Mouse (Mus musculus): ENCODE results near the gene Tpcn1.
A peak's percentile ranks its signal among the peaks of the same experiment; 100 is the strongest.
"Not testable (repeated sequence)": the region's sequence is repeated elsewhere in the genome, so short reads cannot be mapped to it uniquely, and the experiment has no call there.

Tpcn1 gene

DNA sequence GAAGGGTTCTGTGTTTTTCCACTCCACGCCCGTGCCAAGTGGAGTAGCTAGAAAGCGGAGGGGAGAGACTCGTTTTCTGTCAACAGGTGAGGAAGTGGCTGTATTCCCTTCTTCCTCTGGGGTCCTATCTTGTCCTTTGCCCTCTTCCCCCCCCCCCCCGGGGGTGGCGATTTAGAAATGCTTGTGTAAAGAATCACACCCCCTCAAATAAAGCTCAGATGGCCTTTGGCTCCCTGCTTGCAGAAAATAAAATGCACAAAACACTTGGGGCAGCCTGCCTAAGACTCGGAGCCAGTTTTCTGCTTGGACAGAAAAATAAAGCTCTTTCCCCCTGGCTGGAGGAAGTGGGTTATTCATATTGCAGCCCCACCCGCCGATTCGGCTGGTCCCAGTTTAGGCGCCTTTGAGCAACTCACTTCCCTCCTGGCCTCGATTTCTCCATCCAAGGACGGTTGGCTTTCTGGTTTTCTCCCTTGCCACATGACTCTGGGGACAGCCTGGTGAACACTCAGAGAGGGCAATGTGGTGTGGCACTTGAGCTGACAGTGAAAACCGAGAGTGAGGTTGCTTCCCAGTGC lies 76.7 kb downstream of the Tpcn1 start:
- peak; percentile 78 for DNase-seq (ENCODE audit: low read depth)

DNA sequence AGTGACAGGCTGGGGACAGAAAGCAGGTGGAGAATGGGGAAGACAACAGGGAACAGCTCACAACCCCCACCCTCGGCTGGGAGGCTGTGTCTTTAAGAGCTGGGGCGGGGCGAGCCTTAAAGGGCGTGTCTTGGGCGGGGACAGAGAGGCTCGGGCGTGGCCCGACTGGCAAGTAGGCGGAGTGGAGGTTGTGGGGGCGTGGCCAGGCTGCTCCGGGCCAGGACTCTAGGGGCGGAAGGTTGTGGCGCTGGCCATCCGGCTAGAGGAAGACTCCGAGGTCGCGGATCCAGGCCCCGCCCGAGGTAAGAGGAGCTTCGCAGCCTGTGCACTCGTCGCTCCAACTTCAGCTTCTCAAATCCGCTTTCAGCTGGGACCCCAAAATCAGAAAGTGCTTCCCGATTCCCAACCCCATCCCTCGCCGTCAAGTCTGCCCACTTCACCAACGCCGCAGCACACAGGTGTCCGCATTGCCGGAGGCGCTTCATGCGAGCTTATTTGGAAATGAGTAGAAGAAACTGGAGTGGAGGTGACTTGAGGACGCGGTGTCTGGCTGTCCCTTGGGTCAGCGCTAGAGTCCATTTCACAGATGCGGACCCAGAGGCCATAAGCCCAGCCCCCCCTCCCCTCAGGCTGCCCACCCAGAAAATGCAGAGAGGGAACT lies 77.4 kb downstream of the Tpcn1 start, which contains the start of gene Slc8b1:
Gene Slc8b1 (plus strand): TSS at position 187 of the 661 bp plus-strand sequence.
- peak; percentile 97 for DNase-seq (ENCODE audit: low read depth)

DNA sequence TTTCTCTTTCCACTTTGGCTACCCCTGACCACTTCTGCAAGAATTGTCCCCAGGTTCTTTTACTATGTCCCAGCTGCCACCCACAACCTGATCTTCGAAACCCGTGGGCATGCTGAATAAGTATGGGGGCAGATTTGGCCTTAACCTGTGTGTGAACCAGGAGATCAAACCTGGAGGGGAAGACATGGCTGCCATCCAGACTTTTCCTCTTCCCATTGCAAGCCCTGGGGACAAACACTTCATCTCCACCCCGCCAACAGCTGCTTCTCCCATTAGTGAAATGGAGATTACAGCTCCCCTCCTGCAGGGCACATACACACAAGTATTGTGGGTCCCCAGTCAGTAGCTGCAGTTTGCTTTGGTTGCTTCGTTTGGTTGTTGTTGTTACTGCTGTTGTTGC lies 81.2 kb downstream of the Tpcn1 start:
- no peak for DNase-seq (ENCODE audit: low read depth)

DNA sequence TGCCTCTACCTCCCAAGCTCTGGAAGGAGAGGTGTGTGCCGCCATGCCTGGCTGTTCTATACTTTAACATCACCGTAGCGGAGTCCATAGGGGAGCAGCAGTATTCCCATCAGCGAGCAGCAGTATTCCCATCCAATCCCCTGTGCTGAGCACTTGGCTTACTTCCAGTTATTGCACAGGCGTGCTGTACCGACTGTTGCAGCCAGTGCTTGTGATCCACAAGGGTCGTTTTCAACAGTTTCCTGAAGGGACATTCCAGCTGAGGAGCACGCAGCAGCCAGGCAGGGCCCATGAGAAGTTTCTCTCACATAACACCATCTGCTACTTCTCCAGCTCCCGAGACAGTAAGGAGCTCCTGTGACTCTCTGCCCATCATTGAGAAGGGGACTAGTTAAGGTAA lies 82.0 kb downstream of the Tpcn1 start:
- no peak for DNase-seq (ENCODE audit: low read depth)

DNA sequence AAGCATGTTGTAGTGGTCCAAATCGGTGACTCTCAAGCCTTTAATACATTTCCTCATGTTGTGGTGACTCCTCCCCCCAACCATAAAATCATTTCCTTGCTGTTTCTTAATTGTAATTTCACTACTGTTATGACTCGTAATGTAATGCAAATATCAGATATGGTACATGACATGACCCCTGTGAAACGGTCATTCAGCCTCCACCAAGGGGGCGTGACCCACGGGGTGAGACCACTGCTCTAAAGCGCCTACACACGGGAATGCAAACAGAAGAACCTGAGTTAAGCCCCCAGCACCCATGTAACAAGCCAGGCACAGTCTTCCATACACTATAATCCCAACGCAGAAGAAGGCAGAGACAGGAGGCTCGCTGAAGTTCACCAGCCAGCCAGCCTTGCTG lies 82.7 kb downstream of the Tpcn1 start:
- no peak for DNase-seq (ENCODE audit: low read depth)

DNA sequence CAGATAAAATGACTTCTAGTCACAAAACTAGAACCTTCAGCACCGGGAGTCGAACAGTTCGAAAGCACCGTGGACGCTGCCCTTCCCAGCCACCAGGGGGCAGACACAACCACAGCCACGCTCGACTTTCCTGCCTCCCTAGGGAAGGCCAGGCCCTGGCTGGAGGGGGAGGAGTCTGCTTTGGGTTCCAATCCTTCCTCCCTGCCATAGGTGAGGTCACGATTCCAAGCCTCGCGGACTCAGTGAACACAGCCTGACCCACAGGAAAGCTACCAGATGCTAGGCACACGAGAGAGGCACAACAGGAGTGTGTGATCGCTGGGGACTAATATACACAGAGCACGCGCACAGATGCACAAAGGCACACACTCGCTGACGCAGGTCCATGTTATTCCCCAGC lies 83.1 kb downstream of the Tpcn1 start:
- DNase-seq (ENCODE audit: low read depth), result peak; percentile 89

DNA sequence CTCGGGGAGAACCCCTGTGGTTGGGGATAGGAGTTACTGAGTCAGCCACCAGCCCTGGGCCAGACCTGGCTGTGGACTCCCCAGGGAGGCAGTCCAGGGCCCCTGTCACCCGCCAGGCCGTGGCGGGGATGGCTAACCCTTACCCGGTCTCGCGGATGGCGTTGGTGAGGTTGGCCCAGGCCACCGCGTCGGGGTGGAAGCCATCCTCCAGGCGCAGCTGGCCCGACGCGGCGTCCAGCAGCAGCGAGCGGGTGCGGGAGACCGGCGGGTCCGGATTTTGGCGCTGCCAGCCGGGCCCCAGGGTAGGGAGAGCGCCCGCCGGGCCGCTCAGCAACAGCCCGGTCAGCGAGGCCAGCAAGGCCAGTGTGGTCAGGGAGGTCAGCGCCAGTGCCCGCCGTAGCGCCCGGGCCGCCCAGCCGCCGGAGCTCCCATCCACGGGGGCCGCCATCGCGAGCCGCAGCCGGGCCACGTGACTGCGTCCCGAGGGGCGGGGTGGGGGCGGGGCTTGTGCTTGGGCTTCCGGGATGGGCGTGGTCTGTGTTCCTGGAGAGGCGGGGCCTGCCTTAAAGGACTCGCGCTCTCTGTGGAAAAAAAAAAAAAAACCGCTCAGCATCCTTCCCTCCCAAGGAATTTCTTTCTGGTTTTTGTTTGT lies 85.2 kb downstream of the Tpcn1 start, which contains the start of gene Plbd2:
Gene Plbd2 (minus strand): TSS at position 482 of the 652 bp plus-strand sequence.
- peak; percentile 84 for DNase-seq (ENCODE audit: low read depth)

DNA sequence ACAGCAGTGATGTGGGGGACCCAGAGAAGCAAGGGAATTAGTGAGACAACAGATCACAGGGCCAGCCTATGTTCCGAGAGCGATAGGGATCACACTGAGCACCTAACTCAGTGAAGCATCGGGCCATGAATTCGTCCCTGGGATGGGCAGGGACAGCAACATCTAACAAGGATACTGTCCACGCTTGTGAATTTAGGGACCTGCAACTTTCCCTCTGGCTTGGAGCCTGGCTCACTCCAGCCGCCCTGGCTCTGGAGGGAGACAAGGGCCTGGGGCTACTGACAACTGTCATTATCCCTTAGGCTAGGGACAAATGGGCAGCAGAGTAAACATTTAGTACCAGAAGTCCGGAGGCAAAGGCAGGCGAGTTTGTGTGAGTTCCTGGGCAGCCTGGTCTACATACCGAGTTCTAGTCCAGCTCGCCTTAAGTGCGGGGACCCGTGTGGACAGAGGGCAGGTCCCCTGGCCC lies 85.8 kb downstream of the Tpcn1 start:
- DNase-seq (ENCODE audit: low read depth), result peak; percentile 28

DNA sequence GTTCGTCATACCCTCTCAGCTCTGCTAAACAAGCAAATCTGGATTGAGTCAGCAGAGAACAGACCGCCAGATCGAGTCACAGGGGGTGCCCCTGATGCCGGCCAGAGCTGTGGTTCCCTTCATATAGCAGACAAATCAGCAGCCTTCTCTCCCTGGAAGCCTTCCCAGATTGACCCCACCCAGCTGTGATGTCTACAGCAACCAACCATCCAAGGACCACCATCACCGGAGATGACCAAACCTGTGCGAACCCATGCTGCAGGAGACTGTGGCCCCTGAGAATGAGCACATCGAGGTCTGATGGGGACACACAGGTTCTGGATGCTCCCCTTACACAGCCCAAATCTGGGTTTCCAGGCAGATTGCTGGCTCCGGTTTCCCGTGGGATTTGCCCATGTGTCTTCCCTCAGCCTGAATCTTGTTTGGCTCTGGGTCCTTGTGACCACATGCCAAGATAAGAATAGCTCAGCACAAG lies 86.3 kb downstream of the Tpcn1 start:
- DNase-seq (ENCODE audit: low read depth), result peak; percentile 45

DNA sequence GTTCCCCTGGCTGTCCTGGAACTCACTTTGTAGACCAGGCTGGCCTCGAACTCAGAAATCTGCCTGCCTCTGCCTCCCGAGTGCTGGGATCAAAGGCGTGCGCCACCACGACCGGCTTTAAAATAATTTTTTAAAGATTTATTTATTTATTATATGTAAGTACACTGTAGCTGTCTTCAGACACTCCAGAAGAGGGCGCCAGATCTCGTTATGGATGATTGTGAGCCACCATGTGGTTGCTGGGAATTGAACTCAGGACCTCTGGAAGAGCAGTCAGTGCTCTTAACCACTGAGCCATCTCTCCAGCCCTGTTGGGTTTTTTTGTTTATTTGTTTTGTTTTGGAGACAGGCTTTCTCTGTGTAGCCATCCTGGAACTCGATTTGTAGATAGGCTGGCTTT lies 87.9 kb downstream of the Tpcn1 start:
- DNase-seq (ENCODE audit: low read depth), result not testable (repeated sequence)

DNA sequence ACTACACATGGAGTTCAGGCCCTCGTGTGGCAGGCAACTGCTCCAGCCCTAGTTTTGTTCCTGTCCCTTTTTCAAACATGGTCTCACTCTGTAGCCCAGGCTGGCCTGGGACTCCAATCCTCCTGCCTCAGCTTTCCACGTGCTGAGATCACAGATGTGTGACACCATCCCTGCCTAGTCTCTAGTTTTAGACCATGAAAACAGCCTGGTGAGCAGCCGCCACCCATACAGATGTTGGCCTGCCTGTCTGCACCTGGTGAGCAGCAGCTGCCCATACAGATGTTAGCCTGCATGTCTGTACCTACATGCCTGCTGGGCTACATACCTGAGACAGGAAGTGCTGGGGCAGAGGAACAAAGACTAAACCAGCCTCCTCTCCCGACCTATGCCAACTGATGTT lies 89.3 kb downstream of the Tpcn1 start:
- no peak for DNase-seq (ENCODE audit: low read depth)

DNA sequence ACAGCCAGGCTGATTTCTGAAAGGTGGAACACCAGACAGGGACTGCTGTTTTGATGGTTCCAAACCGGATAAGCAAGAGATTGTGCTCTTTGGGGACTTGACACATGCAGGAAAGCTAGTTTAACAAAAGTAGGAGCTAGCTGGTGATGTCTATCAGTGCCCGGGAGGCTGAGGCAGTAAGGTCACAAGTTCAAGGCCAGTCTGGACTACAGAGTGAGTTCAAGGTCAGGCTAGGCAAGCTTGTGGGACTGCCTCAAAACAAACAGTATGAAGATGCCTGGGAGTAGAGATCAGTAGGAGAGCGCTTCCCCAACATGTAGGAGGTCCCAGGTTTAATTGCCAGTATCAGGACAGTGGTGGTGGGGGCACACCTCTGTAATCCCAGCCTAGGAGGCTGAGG lies 91.4 kb downstream of the Tpcn1 start:
- DNase-seq (ENCODE audit: low read depth), result no peak

DNA sequence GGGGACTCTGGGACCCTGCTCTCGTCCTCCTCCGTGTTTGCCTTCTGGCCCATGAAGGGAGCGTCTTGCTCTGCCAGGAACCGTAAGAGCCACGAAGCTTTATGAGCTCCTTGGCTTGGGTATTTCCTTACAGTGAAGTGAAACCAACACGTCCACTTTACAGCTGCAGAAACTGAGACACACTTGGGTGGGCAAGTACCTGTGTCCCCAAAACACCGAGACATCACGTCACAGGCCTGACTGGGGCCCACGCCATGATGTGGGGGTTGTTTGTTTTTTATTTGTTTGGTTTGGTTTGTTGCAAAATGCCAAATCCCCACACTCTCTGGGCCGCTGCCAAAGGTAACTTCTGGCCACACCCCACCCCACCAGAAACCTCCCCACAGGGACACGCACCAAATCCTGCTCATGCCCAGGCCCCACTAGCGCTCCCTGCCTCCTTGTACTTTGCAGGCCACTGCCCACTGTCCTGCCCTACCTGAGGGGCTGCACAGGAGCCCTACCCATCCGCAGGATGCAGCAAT lies 92.7 kb downstream of the Tpcn1 start:
- no peak for DNase-seq (ENCODE audit: low read depth)

DNA sequence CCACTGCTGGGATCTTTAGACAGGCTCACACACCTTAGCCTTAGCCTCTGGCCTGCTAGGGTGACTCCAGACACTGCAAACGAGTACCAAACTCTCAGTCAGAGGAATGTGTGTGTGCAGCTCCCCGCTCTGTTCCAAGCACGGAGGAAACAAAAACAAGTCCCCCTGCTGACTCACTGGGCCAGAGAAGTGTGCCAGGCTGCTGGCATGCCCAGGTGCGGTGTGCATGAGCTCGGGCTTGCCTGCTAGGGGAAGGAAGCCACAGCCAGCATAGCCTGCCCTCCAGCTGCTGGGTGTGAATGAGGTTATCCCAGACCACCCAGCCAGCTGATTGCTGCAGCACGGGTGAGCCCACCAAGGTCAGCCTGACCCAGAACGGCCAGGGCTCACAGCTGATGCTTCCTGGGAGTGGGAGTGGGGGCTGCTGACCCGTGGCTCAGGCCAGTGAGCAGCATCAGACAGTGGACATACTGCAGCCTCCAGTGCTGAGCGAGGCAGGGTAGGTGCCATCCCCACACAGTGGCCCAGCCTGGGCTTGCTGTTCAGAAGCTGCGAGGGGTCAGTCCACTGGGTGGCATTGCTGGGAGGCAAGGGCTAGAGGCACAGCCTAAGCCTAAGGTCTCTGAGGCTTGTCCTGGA lies 93.3 kb downstream of the Tpcn1 start:
- no peak for DNase-seq (ENCODE audit: low read depth)

DNA sequence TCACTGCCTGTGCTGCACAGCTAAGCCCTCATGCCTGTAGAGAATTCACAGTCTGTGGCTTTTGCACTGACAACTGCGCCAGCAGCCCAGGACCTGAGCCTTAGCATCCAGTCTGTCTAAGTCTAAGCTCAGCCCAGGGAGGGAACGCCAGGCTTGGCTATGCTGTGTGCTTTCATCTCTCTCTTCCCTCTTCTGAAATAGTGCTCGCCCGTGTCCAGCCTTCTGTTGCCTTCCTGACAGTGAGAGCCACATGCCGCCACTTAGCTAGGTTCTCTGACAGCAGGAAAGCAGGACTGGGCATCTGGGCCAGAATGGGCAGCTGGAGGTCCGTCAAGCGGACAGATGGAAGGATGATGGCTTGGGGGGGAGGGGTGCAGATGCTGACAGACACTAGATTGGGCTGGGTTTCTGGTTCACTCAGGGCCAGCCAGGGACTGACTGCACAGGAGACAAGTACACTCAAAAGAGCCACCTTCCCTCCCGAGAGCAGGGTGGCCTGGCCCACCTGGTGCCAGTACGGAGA lies 94.5 kb downstream of the Tpcn1 start:
- DNase-seq (ENCODE audit: low read depth), result no peak

DNA sequence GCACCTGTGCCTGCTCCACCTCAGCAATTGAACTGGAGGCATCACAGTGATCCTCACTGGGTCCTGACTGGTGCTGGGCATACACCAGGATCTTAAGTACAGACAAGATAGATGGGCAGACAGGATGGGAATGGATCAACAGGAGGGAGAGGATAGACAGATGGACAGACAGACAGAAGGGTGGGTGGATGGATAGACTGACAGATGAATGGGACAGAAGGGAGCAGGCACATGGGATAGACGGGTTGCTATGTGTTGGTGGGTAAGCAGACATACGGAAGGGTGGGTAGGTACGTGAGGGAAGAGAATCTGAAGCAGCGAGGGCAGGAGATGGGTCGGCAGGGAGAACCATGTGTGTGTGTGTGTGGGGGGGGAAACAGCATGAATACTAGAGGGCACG lies 95.0 kb downstream of the Tpcn1 start:
- no peak for DNase-seq (ENCODE audit: low read depth)

DNA sequence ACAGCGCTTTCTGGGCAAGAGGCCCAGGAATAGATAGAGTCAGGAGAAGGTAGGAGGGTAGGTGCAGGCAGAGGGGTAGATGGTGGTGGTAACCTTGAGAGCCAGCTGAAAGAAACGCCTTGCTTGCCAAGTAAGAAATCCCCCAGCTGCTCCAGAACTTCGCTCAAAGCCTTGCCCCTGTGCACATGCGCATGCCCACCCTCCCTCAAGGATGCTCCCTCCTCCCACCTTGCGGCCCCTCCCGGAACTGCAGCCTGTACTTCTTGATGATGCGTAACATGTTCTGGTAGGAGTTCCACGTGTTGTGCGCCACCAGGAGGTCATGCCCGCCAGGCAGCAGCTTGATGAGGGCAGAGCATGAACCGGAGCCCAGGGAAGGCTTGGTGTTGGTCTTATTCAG lies 96.0 kb downstream of the Tpcn1 start:
- DNase-seq (ENCODE audit: low read depth), result no peak

DNA sequence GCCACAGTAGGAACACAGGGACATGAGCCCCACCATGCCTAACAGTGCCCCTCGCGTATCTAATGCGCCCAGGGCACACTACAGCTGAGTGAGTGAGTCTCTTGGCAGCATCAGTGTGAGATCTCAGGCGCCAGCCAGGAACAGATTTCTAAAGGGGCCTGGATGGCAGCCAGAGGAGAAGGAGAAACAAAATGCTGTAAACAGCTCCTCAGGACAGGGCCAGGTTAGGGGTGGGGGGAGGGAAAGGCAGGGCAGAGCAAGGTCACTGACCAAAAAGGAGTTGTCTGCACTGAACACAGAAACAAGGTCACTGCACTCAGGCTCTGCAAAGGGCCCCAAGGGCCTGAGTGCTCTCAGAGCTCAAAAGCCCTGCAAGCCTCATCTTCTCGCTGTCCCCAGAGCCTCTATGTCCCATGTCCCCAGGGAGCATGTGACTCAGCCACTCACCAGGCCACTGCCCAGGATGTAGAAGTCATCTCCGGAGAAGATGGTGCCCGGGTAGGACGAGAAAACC lies 97.7 kb downstream of the Tpcn1 start:
- DNase-seq (ENCODE audit: low read depth), result no peak

DNA sequence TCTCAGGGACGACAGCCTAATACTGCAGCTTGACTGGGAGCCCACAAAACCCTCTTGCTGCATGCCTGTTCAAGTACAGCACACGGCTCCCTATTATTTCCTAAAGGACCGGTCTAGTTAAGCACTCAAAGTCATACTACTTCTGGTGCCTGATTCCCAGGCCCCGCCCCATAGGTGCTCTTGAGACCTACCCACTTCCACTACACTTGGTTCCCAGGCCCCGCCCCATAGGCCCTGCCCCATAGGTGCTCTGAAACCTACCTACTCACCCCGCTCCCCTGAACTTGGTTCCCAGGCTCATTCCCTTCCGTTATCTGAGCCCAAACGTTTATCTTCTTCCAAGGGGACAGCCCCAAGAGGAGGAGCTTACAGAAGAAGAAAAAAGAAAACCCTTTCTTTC lies 100.6 kb downstream of the Tpcn1 start:
- no peak for DNase-seq (ENCODE audit: low read depth)

Measured in 416B (cell line).